Mouse (Mus musculus) thymus, adult 18-20 months (tissue): Measurements from ENCODE around the gene Ghrh.
A peak's percentile ranks its signal among the peaks of the same experiment; 100 is the strongest.
"Not testable (repeated sequence)": the region's sequence is repeated elsewhere in the genome, so short reads cannot be mapped to it uniquely, and the experiment has no call there.

Experiments used
- DNase-seq, 2 experiments: peaks; one replicate each; pipeline ENCODE4 v3.0.0; 2022; ENCODE audit warnings: mixed read lengths in 2 of 2

The Ghrh gene

DNA sequence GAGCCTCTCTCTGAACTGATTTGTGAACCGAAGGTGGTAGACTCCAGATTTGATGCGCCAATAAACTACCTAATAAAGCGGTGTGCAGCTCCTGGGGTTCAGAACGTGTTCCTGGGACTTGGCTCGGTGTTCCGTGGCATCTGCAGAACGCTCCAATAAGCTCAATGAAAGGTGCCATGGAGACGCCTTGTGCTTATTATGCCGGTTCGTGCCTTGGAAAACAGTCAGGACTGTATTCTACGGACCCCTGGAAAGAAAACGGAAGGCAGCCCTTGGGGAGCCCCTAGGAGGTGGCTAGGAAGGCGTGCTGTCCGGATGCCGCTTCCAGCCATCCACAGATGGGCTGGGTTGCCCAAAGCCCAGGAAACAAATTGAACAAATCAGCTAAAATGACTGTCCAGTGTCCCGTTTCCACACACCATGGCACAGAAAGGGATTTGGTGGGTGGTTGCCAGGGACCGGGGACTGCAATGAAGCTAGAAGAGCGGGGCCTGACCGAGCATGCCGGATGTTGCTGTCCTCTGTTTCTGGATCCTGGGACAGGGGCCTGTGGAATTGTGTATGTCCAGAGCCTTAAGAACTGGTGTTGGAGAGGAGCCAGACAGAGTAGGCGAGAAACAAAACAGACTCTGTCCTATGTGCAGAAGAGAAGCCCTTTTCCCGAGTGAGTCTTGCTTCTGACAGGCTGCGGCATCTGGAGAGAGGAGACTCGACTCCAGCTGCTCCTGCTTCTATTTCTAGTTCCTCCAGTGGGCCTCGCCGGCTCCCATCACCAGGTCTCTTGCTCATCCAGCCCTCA, at the start of gene Ghrh:
TSS of gene Ghrh (minus strand) at position 146 of the 799 bp plus-strand sequence.
- no peak for DNase-seq

DNA sequence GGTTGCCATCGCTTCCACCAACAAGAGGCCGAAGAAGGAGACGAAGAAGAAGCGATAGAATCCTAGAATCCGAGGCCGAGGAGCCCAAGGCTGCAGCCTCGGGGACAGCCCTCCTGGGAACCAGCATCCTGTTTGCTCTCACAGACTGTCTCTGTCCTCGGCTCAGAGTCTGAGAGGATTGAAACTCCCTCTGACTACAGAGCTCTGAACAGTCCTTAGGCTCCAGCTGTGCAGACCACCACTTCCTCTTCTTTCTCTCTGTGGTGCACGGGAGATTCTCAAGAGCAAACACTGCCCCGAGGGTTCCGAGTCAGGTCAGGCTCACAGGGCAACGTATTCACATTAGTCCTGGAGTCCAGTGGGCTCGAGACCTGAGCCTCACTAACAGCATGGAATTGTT, 48.7 kb upstream of the Ghrh start:
- peak in 1 of 2 experiments; percentile 6 for DNase-seq

DNA sequence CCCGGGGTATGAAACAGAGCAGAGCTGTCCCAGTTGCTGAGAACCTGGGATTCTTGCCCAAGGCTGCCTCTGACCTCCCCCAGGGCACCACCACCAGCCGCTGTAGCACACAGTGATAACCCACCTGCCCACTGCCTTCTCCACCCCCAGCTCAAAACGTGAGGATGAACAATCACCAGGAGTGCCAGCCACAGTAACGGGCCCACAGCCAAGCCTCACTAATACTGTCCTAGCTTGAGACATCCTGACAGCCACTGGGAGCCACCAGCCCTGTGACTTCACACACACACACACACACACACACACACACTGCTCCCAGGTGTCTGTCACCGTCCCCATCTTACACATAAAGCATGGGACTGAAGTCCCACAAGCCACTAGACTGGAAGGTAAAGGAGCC, 48.1 kb upstream of the Ghrh start:
- no peak for DNase-seq

DNA sequence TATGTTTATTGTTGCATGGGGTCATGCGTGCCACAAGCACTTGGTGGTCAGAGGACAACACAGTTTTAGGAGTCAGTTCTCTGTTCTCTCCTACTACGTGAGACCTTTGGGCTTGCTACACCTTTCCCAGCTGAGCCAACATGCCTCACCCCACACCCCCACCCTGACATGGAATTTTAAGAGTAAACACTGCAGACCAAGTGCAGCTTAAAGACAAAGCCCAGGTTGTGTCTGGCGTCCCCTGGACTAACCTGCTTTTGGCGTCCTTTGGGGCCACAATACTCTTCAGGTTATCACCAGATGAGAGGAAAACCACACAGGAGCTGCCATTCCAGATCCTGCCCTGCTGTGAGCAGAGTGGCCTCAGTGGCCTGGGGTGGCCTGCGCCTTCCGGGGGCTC, 47.6 kb upstream of the Ghrh start:
- DNase-seq: no peak

DNA sequence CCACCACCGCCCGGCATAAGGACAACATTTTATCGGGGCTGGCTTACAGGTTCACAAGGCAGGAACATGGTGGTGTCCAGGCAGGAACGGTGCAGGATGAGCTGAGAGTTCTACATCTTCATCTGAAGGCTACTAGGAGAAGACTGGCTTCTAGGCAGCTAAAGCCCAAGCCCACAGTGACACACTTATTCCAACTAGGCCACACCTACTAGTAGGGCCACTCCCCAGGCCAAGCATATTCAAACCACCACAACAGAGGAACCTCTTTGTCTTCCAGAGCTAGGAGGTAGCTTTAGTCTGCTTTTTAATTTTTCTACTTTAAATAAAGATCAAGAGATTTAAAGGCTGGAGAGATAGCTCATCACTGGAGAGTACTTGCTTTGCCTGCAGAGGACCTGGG, 46.2 kb upstream of the Ghrh start:
- DNase-seq: no peak

DNA sequence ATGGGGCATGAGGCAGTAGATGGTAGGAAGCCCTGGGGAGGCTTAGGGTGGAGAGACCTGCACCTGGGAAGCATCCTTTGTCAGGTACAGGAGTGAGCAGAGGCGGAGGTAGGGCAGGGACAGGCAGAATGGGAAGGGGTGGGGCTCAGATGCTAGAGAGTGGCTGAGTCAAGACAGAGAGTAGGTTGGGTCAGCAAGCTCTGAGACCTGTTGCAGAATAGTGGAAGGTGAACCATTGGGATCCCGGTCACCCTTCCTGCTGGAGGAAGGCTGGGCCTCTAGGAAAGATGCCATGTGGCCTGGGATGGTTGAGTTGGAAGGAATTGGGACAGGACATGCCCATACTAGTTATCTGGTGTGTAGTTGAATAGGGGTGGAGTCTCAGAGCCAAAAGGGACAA, 45.0 kb upstream of the Ghrh start:
- DNase-seq: no peak

DNA sequence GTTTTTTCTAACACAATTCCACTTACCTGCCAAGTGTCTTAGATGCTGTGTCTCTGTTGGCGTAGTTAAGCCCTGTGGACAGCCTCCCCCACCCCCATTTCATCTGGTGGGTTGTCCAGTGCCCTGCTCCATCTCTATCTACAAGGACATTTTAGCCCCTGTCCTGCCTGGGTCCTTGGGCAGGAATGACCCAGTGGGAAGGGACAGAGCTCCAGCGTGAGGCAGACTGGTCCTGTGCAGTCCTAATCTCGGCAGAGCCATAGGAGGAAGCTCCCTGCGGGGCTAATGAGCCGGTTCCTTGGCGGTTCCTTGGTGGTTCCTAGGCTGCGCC, 42.2 kb upstream of the Ghrh start:
- DNase-seq: no peak

DNA sequence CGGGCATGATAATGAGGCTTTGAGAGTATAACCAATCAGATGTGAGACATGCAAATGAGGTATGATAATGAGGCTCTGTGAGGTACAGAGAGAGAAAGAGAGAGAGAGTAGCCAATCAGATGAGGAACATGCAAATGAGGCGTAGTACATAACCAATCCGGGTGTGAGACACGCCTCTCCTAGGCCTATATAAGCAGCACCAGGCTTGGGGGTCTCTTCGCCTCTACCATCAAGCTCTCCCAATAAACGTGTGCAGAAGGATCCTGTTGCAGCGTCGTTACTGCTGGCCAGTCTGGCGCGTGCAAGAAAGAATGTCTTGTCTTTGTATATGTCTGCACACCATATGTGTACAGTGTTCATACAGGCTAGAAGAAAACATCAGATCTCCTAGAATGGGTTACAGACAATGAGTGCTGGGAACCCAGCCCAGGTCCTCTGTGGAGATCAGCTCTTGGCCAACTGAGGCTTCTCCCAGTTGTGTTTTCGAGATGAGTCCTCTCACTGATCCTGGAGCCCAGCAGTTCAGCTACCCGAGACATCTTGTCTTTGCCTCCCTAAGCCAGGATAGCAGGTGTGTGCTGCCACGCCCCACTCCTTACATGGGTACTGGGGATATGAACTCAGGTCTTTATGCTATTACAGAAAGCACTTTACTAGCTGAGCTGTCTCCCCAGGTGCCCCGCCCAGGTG, 41.7 kb upstream of the Ghrh start:
- DNase-seq: not testable (repeated sequence)

DNA sequence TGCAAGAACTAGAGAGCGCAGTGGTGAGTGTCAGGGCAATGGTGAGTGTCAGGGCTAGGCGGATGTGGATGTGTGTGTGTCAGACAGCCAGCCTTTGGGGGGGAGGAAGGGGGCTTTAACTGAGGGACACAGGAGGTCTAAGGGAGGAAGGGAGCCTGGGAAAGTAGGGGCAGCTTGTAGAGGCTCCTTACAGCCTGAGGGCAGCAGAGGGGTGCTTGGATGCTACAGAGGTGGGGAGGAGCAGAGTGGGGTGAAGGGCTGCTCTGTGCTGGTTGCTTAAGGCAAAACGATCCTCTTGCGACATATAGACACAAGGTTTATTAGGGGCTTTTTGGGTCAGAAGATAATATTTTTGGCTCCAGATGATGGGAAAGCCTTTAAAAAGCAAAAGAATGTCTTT, 37.5 kb upstream of the Ghrh start:
- DNase-seq: no peak

DNA sequence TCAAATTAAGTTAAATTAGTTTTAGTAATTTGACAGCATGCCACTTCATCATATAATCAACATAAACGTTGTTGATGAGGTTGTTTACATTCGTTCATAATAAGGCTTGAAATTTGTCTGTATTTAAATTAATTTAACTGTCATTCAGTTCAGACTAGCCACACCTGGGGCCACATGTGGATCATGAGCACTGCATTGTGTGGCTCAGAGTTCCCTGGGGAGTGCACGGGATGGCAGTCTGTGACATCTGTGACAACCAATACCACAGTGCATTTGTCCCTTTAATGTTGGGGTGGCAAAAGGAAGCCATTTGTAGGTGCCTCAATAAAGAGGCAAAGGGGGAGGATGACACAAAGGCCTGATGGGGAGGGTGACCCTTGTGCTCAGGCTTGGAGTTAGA, 29.7 kb upstream of the Ghrh start:
- no peak for DNase-seq

DNA sequence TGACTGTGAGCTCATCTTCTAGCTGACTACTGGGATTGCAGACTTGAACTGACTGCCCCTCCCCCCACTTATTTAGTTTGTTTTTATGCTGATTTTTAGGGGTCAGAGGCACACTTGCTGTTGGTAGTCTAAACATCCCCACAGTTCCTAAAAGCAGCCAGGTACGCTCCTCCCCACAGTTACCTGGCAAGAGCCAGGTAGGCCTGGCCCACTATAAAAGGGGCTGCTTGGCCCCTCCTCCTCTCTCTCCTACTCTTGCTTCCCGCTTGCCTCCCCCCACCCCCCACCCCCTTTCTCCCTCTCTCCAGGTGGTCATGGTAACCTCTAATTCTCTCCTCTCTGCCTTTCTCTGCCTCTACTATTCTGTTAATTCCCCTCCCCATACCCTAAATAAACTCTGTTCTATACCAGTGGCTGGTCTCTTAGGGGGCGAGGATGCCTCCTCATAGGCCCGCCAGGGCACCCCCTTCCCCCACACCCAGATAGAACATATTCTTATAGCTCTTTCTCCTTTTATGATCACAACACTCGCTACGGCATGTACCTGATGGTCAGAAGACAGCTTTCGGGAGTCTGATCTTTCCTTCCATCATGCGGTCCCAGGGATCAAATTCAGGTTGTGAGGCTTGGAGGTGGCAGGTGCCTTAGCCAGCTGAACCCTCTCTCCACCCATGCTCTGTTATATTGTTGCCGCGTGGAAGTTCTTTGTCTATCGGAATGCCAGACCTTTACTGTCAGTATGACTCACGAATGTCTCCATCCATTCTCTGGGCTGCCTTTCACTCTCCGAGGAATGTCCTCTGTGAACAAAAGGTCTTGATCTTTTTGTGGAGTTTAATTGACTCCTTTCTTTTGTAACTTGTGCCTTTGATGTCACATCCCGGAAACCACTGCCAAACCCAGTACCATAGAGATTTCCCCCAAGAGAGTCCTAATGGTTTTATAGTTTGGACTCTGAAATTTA, 28.8 kb upstream of the Ghrh start:
- no peak for DNase-seq

DNA sequence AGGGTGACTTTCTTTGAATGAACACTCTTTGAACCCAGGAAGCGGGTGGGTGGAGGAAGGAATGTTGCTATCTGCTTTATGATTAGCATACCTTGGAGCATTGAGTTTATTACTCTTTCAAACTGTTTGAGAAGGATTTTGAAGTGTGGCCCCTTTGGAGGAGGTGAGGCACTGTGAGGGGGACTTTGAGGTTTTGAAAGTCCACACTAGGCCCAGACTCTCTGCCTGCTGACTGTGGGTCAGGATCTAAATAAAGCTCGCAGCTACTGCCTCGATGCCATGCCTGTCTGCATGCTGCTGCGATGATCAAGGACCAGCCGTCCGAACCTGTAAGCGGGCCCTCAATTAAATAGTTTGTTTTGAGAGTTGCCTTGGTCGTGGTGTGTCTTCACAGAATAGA, 27.7 kb upstream of the Ghrh start:
- no peak for DNase-seq

DNA sequence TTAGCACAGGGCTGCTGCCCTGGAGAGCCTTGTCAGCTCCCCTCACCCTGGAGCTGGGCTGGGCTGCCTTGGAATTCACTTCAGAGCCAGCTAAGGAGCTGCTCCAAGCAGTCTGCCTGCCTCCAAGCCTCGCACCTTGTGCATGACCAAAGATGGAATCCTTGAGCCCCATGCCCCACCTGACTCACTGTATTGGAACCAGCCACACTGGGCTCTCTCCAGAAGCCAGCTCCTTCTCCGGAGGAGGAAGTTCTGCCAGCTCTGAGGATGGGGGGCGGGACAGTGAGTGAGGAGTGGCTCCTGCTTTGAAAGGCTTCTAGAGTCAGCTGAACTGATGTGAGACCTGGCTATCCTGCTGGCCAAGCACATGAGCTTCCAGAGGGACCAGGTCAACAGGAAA, 26.4 kb upstream of the Ghrh start:
- no peak for DNase-seq

DNA sequence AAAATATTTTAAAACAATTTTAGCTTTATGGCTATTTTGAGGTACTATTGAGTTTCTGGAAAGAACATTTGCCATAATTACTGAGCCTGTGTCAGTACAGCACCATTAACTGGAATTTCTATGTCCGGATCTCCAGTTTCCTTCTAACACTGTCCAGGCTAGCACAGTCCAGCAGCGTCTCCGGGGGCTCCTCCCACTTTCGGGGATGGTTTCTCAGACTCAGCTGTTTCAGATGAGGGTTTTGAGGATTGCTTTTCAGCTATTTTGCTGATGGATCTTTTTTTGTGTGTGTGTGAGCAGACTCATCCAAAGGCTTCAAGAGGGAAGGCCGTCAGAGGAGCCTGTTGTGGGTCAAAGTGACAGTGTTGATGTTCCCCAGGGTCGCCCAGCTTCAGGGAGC, 24.4 kb upstream of the Ghrh start:
- no peak for DNase-seq

DNA sequence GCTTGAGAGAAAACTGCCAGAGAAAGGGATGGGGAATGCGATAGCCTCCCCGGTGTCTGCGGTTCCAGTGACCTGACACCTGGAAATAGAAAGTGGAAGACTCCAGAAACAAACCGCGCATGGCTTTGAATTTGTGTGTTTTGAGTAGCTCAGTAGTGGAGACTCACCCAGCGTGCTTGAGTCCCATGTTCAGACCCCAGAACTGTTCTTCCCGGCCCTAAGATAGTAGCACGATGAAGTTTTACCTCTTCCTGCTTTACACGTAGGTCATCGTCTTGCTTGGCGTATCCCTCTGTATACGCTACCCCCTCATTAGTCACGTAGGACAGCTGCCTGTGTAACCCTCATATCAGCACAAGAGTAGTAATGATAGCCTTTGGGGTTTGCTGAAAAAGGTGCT, 20.7 kb upstream of the Ghrh start:
- DNase-seq: no peak

DNA sequence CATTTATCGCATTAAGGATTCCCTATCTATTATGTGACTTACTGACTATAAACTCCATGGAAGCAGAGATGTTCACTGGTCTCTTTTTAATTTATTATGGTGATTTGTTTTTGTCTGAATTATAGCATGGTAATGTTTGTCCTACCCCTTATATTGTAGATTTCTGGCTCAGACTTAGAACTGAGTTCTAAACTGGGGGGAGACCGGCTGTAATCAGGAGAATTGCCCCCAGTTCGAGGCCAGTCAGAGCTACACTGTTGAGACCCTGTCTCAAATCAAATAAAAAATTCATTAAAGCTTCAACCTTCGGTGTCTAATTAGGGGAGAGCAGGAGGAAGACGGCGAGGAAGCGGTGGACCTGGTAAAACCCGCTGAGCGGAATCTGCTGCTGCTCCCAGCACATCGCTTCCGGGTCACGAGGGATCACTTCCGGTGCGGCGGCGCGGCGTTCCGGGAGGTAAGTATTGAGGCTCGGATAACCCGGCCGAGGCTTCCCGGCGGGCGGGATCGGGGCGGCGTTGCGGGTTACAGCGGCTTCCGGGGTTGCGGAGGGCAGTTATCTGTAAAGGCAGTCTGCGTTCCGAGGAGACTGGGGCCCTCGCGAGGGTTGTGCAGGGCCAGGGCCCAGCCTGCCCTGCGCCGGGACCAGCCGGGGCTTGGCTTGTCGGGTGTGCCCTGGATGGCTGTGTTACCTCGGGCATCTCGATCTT, 20.0 kb upstream of the Ghrh start, which contains the start of gene Manbal:
TSS of gene Manbal (plus strand) at position 411 of the 710 bp plus-strand sequence.
- peak; percentile 91 to 92 for DNase-seq

DNA sequence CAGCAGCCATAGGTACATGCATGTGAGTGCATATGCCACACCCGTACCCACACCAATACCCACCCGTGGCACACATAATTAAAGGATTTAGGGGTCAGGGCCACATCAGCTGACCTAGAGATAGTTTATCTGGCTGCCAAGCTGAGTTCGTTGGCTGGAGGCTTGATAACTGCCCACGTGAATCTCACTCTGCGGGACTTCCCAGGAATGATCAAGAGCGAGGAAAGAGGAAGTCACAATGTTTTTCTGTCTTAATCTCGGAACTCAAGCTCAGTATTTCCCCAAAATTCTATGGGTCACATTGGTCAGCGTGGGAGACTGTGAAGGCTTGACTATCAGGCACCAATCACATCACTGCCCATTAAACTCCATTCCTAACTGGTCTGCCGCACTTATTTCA, 19.5 kb upstream of the Ghrh start:
- DNase-seq: no peak

DNA sequence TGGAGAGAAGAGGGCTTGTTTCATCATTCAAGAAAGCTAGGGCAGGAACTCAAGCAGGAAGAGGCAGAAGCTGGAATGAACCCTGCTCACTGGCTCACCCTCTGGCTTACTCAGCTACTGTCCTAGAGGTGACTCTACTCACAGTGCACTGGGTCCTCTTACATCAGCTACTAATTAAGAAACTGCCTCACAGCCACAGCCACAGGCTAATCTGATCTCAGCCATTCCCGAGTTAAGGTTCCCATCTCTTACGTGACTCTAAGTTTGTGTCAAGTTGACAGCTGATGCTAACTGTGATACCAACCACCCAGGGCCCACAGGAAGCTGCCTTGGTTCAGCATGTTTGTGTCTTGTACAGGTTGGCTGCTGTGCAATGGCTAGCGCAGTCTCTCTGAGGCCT, 15.7 kb upstream of the Ghrh start:
- DNase-seq: no peak

DNA sequence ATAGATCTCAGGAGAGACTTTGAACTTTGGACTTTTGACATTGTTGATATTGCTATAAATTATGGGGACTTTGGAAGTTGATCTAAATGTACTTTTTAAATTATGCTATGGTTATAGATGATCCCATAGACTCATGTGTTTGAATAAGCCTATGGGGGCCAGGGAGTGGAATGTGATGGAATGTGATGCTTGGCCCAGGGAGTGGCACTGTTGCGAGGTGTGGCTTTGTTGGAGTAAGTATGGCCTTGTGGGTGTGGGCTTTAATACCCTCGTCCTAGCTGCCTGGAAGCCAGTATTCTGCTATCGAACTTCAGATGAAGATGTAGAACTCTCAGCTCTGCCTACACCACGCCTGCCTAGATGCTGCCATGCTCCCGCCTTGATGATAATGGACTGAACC, 12.7 kb upstream of the Ghrh start:
- DNase-seq: no peak

DNA sequence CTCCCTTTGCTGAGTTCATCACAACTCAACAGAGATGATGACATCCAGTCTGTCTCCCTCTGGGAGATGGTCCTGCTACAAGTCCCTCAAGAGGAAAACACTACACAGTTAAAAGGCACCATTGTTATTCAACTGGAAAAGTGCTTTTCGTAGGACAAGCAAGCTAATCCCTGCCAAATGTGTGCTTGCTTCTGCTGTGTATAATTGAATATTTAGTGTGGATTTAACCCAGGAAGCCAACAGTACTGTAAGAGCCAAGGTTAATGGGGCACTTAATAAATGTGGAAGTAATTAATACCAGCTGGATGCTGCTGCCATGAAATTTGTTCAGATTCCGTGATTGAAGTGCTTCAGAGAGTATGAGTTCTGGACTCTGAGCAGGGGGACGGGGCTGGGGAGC, 6.8 kb upstream of the Ghrh start:
- no peak for DNase-seq

DNA sequence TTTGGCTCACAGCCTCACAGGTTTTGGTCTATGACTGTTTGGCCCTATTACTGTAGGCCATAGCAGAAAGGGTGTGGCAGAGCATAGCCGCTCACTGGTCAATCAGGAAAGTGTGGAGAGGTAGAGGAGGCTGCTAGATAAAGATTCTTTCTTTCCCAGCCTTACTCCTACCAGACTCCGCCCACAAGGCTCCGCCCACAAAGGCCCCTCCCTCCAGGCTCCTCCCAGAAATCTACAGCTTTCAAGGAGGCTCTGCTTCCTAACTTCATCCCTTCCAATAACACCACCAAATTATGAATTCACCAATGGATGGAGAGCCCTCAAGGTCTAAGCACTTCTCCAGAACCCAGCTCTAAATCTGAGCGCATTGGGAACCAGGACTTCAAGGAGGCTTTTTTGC, 5.9 kb upstream of the Ghrh start:
- no peak for DNase-seq

DNA sequence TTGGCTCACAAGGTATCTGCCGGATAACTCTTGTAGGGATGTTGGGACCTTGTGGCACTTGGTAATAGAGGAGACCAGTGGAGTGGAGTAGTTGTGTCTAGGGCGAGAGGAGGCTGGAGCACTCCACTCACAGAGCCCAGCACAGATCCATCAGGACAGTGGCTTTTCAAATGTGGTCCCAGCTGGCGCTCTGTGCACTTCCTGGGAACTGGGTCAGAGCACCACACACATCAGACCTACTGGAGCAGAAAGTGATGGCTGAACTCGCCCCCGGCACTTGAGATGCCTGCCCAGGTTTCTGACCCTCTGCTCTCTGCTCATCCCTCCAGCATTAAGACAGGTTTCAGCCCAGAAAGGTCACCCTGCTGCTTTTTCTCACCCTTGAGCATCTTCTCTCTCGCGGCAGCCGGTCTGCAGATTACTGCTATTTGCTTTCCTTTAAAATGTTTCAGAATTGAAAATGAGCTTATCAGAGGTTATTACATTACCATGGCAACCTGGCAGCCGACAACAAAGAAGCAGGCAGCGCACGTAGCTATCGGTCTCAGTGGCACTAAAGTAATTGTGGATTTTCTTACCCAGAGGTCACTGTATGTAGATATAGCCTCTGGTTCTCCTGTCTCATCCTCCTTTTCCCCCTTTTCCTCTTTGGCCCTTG, 1.9 kb upstream of the Ghrh start:
- DNase-seq: no peak
